Mouse (Mus musculus) gastrocnemius, postnatal 14 days (tissue): ENCODE data around the gene Gm16485. TPM values are rescaled to one million over a fixed set of nuclear protein-coding genes. Genes with fewer than 3 reads are reported as not detected.

Experiments
- DNase-seq: peaks from one replicate; pipeline ENCODE4 v3.0.0; 2021; ENCODE audit warnings: mixed read lengths
- intact Hi-C: fragments of 180-260 bp; cut with DNase I; formaldehyde crosslinking; loops from one replicate; pipeline ENCODE4 v1.15.1; 2025; ENCODE audit warnings: low total_unique reads
- long read RNA-seq, 2 experiments: library from polyadenylated mRNA; stranded (forward); transcript quantifications; one replicate each; pipeline ENCODE4 v2.0.0; 2021
- total RNA-seq, 2 experiments: library from RNA; stranded (reverse); gene quantifications; 2 replicates each; pipeline ENCODE4 v1.2.3; 2021

The Gm16485 gene
- not detected for total RNA-seq
- long read RNA-seq, experiment 1 = 0 reads
- long read RNA-seq, experiment 2 = 0 reads

- DNase-seq = no peak
- intact Hi-C loops = no loop called here
Observed at GRCm38 (mm10) chr9:8971491-8971890, at the start of gene Gm16485. Gene Gm16485 (plus strand): TSS chr9:8971791.

GRCm38 (mm10) chr9:8927561-8927960, 44.0 kb upstream of the Gm16485 start:
- no peak for DNase-seq
- intact Hi-C loops = no loop called here

GRCm38 (mm10) chr9:8937753-8938152, 33.8 kb upstream of the Gm16485 start:
- intact Hi-C loops = no loop called here

GRCm38 (mm10) chr9:8953306-8953705, 18.3 kb upstream of the Gm16485 start:
- intact Hi-C loops = loop anchor here (10.0 kb wide), 1 partner anchor 259 kb away; no protein-coding TSS in a partner anchor
- DNase-seq = no peak

More at GRCm38 (mm10) chr9:8937753-8938152, 33.8 kb upstream of the Gm16485 start:
- DNase-seq = no peak

- no peak for DNase-seq
- intact Hi-C loops = no loop called here
Observed at GRCm38 (mm10) chr9:8964512-8965133, 7.0 kb upstream of the Gm16485 start.

GRCm38 (mm10) chr9:8970240-8970639, 1.4 kb upstream of the Gm16485 start:
- DNase-seq = peak; percentile 48
- intact Hi-C loops = no loop called here

- intact Hi-C loops = no loop called here
- no peak for DNase-seq
Observed at GRCm38 (mm10) chr9:8977775-8978174, 6.2 kb downstream of the Gm16485 start.

GRCm38 (mm10) chr9:8982315-8982714, 10.7 kb downstream of the Gm16485 start:
- intact Hi-C loops = no loop called here
- no peak for DNase-seq

- no peak for DNase-seq
- intact Hi-C loops = no loop called here
Observed at GRCm38 (mm10) chr9:8996494-8996893, 24.9 kb downstream of the Gm16485 start.

GRCm38 (mm10) chr9:9001170-9001569, 29.6 kb downstream of the Gm16485 start:
- intact Hi-C loops = no loop called here

GRCm38 (mm10) chr9:9015108-9015507, 43.5 kb downstream of the Gm16485 start:
- no peak for DNase-seq
- intact Hi-C loops = no loop called here

More at GRCm38 (mm10) chr9:9001170-9001569, 29.6 kb downstream of the Gm16485 start:
- DNase-seq = no peak

Other genes starting within 250 kb of the Gm16485 start
- under 1 TPM; 0.06 to 0.09 TPM for gene Pgr, start 72.0 kb upstream of the Gm16485 start, total RNA-seq